Mouse (Mus musculus) testis, adult 2 months (tissue): ENCODE measurements around the gene Tfeb.

ENCODE experiments used
- CTCF ChIP-seq: fragments of 200-500 bp; IDR thresholded peaks from 2 replicates; pipeline ENCODE4 v1.5.1; 2012; ENCODE audit warnings: low read depth, mild to moderate bottlenecking, inconsistent platforms, low read length, moderate library complexity; ENCODE audit not compliant: control insufficient read depth, insufficient read depth, insufficient replicate concordance
- POLR2A ChIP-seq: fragments of 200-500 bp; IDR thresholded peaks from 2 replicates; pipeline ENCODE4 v1.6.1; 2012; ENCODE audit warnings: low read depth, mild to moderate bottlenecking, inconsistent platforms, low read length, moderate library complexity; ENCODE audit not compliant: control insufficient read depth

DNA sequence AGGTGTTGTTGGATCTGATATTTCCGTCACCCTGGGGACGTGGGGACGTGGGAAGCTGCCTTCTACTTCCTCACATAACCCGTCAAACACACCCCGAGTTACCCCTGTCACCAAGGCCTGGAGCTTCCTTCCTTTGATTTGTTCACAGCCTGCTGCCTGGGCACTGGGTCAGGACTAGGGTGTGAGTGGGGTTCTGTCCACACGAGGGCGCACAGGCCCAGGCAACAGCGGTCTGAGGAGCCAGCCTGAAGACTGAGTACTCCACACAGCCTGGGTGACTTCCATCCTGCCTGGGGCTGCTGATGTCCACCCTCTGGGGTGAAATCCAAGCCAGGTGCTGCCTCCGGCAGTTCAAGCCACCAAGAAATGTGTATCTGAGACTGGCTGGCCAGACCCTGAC is 56.5 kb downstream of the Tfeb start:
- TF ChIP-seq POLR2A, result no peak
- peak; percentile 78; the same call in 1 of the 2 replicates for TF ChIP-seq CTCF
